Mouse (Mus musculus): ENCODE results near the gene H2-Q4. TPM values are rescaled to one million over a fixed set of nuclear protein-coding genes. Genes with fewer than 3 reads are reported as not detected.
"Not testable (repeated sequence)": the region's sequence is repeated elsewhere in the genome, so short reads cannot be mapped to it uniquely, and the experiment has no call there.

The H2-Q4 gene
- total RNA-seq (2021): 1 to 10 TPM; 2.2 to 3.1 TPM
- long read RNA-seq, experiment 1: 0 reads
- long read RNA-seq, experiment 2, partial matches to known transcripts: 0 of 1 reads
- long read RNA-seq, experiment 2, other reads (novel, unspliced or antisense): 1 of 1 reads

DNA sequence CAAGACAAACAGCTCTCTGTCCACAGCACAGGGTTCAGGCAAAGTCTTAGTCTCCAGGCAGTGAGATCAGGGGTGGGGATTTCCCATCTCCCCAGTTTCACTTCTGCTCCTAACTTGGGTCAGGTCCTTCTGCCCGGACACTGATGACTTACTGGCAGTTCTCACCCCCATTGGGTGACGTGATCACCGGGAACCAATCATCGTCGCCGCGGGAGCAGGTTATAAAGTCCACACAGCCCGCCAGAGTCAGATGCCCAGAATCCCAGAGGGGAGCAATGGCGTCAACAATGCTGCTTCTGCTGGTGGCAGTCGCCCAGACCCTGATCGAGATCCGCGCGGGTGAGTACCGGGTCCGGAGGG, at the start of gene H2-Q4:
H2-Q4 (plus strand) TSS at position 249 of the 360 bp plus-strand sequence.
- H3K27ac ChIP-seq: no peak within 1 kb of the TSS; the same call in 1 of the 2 replicates
- peak within 1 kb of the TSS; percentile 52 for H3K4me3 ChIP-seq
- intact Hi-C loops (cut with DNase I): no loop called here
- no peak for TF ChIP-seq CTCF (IDR thresholded peaks at IDR 0.05)
- DNase-seq (ENCODE audit: extremely low spot score in 1 of 2, low spot score in 2 of 2): peak; percentile 70 to 75

DNA sequence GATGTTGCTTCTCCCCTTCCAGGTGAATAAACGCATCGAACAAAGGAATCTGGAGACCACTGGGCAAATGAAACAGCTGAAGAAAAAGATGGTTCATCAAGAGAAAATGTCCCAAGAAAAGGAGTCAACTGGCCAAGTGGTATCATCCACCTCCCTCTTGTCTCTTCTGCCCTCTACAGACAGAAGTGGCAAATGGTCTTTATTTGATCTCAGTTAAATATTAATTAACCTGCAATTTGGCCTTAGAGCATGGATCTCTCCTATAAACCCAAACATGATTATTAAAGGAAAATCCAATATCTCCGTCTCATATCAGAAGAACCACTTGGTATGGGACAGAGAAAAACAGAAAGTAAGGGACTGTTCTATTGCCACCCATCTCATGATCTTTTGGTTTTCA, 49.7 kb upstream of the H2-Q4 start:
- H3K4me3 ChIP-seq; H3K27ac ChIP-seq; DNase-seq (ENCODE audit: extremely low spot score in 1 of 2, low spot score in 2 of 2); intact Hi-C loops (cut with DNase I): not testable (repeated sequence)

DNA sequence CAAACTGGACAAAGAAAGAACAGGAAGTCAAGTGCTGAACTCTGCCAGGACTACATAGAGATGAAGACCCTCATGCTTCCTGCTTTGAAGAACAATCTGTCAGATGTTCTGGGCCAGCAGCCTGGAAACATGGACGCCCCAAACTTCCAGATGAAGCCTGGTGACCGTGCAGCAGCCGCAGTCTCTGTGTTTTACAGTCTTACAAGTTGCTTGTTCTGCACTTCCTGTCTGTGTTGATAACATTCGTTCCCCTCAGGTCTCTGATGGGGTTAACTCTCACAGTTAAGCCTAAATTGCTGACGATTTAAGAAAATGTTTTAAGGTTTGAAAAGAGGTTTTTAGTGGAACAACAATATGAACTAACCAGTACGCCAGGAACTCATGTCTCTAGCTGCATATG, 47.9 kb upstream of the H2-Q4 start:
- H3K27ac ChIP-seq; DNase-seq (ENCODE audit: extremely low spot score in 1 of 2, low spot score in 2 of 2); H3K4me3 ChIP-seq; intact Hi-C loops (cut with DNase I): not testable (repeated sequence)

DNA sequence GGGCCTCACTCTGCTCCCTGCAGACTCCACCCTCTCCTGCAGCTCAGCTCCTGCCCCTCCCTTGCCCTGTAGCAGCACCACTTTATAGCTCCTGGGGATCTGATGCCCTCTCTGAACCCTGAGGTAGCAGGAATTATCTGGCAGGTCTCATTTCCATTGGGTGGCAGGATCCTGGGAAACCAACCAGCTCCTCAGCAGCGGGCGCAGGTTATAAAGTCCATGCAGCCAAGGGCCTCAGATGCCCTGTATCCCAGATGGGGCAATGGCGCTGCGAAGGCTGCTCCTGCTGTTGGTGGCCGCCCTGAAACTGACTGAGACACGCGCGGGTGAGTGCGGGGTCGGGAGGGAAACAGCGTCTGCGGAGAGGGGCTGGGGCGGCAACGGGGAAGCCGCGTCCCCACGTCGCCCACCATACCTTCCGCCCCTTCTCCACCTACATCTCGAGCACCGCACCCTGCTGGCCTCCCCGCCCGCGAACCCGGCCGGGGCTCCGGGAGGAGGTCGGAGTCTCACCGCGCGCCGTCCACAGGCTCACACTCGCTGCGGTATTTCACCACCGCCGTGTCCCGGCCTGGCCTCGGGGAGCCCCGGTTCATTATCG, 37.2 kb upstream of the H2-Q4 start, which contains the start of gene H2-Q2:
H2-Q2 (plus strand) TSS at position 172 of the 601 bp plus-strand sequence.
- intact Hi-C loops (cut with DNase I): no loop called here
- no peak for DNase-seq (ENCODE audit: extremely low spot score in 1 of 2, low spot score in 2 of 2)
- H3K27ac ChIP-seq: no peak within 1 kb of the TSS
- TF ChIP-seq CTCF (IDR thresholded peaks at IDR 0.05): no peak
- peak within 1 kb of the TSS; percentile 38 for H3K4me3 ChIP-seq

DNA sequence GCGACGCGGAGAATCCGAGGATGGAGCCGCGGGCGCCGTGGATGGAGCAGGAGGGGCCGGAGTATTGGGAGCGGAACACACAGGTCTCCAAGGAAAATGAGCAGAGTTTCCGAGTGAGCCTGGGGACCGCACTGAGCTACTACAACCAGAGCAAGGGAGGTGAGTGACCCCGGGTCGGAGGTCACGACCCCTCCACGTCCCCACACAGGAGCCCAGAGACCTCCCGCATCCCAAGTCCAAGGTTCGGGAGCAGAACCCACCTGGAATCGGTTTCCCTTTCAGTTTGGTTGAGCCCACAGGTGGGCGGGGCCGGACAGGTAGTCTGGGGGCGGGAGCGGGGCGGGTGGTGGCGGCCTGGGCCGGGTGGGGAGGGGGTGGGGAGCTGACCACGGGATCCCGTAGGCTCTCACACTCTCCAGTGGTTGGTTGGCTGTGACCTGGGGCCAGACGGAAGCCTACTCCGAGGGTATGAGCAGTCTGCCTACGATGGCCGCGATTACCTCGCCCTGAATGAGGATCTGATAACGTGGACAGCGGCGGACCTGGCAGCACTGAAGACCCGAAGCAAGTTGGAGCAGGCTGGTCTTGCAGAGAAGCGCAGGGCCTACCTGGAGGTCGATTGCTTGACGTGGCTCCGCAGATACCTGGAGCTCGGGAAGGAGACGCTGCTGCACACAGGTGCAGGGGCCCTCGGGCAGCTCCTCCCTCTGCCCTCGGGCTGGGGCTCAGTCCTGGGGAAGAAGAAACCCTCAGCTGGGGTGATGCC, 36.5 kb upstream of the H2-Q4 start:
- peak overlapping the region; percentile 38 for H3K4me3 ChIP-seq
- intact Hi-C loops (cut with DNase I): no loop called here
- no peak overlapping the region for H3K27ac ChIP-seq
- TF ChIP-seq CTCF (IDR thresholded peaks at IDR 0.05): no peak
- DNase-seq (ENCODE audit: extremely low spot score in 1 of 2, low spot score in 2 of 2): no peak

DNA sequence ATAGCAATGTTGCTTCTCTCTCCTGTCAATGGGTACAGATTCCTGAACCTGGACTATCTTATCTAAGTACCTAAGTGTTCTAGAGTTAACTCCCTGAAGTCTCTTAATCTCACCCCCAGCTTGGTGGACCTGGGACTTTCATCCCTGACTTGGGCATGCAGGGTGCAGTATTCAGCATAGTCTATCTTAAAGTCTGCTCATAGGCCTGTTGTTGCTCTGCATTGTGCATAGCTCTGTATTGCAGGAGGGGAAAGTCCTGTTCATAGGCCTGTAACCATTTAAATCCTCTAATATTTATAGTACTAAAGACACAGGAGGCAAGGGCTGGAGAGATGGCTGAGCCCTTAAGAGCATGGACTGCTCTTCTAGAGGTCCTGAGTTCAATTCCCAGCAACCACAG, 31.8 kb upstream of the H2-Q4 start:
- H3K27ac ChIP-seq; H3K4me3 ChIP-seq; DNase-seq (ENCODE audit: extremely low spot score in 1 of 2, low spot score in 2 of 2); intact Hi-C loops (cut with DNase I): not testable (repeated sequence)

DNA sequence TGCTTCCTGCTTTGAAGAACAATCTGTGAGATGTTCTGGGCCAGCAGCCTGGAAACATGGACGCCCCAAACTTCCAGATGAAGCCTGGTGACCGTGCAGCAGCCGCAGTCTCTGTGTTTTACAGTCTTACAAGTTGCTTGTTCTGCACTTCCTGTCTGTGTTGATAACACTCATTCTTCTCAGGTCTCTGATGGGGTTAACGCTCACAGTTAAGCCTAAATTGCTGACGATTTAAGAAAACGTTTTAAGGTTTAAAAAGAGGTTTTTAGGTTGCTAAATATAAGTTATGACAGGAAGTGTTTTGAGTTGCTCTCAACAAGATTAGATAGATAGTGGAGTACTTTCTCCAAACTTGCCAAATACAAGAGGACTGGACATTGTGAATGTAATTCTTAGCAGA, 26.1 kb upstream of the H2-Q4 start:
- DNase-seq (ENCODE audit: extremely low spot score in 1 of 2, low spot score in 2 of 2); H3K4me3 ChIP-seq; H3K27ac ChIP-seq; intact Hi-C loops (cut with DNase I): not testable (repeated sequence)

DNA sequence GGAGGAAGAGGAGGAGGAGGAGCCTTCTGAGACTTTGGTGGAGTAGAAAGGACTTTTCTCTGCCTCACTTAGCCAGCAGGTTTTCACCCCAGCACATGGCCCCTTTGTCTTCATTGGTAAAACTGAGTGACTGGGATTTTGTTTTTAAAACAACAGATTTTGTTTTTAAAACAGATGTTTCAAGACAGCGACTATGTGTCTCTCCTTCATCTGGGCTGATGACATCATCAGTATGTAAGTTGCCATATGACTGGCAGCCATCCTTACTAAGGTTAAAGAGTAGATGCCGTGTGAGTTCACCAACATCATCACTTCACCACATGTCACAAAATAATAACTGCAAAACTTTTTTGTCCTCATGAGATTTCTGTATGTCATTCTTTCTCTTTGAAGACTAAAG, 25.3 kb upstream of the H2-Q4 start:
- intact Hi-C loops (cut with DNase I): loop anchor here (1.0 kb wide), 1 partner anchor 42 kb away; no protein-coding TSS in a partner anchor
- H3K4me3 ChIP-seq: no peak overlapping the region
- DNase-seq (ENCODE audit: extremely low spot score in 1 of 2, low spot score in 2 of 2): no peak
- H3K27ac ChIP-seq: no peak overlapping the region
- no peak for TF ChIP-seq CTCF (IDR thresholded peaks at IDR 0.05)

DNA sequence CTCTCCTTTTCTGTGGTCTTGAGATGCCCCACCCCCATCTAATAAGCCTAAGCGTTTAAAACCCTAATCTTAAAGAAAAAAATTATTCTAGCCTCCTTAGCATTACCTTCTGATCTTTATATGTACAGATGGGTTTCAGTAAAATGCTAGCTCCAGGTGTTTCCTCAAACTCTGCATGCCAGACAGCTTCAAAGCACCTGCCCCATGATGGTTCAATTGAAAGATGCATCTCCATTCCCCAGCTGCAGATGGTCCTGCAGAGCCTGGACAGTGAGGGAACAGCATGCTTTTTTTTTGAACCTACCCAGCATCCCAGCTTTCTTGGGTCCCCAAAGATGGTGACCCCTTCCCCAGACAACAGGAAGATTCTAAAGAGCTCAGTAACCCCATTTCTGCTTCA, 22.3 kb upstream of the H2-Q4 start:
- TF ChIP-seq CTCF (IDR thresholded peaks at IDR 0.05): no peak
- H3K27ac ChIP-seq: no peak overlapping the region
- H3K4me3 ChIP-seq: no peak overlapping the region
- intact Hi-C loops (cut with DNase I): no loop called here
- no peak for DNase-seq (ENCODE audit: extremely low spot score in 1 of 2, low spot score in 2 of 2)

DNA sequence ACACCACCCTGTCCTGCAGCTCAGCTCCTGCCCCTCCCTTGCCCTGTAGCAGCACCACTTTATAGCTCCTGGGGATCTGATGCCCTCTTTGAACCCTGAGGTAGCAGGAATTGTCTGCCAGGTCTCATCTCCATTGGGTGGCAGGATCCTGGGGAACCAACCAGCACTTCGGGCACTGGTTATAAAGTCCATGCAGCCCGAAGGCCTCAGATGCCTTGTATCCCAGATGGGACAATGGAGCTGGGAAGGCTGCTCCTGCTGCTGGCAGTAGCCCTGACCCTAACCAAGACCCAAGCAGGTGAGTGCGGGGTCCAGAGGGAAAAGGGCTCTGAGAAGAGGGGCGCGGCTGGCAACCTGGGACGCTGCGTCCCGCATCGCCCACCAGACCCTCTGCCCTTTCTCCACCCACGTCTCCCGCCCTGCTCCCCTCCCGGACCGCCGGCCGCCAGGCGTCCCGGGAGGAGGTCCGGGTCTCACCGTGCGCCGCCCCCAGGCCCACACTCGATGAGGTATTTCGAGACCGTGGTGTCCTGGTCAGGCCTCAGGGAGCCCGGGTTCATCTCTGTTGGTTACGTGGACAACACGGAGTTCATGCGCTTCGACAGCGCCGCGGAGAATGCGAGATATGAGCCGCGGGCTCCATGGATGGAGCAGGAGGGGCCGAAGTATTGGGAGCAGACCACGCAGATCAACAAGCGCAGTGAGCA, 20.5 kb upstream of the H2-Q4 start:
- no peak for DNase-seq (ENCODE audit: extremely low spot score in 1 of 2, low spot score in 2 of 2)
- 0 out of 2 replicates have a peak overlapping the region, but pooled peaks have one; percentile 9 for H3K4me3 ChIP-seq
- TF ChIP-seq CTCF (IDR thresholded peaks at IDR 0.05): no peak
- no peak overlapping the region for H3K27ac ChIP-seq
- intact Hi-C loops (cut with DNase I): no loop called here

DNA sequence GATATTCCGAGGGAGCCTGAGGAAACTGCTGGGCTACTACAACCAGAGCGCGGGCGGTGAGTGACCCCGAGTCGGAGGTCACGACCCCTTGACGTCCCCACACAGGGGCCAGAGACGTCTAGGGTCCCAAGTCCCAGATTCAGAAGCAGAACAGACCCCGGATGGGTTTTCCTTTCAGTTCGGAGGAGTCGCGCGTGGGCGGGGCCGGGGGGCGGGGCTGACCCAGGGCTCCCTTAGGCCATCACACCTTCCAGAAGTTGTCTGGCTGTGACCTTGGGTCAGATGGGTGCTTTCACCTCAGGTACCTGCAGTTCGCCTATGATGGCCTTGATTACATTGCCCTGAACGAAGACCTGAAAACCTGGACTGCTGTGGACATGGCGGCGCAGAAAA, 20.0 kb upstream of the H2-Q4 start:
- Histone ChIP-seq H3K4me3 (0 out of 2 replicates have a peak overlapping the region, but pooled peaks have one; percentile 9), H3K27ac (no peak overlapping the region)
- DNase-seq (ENCODE audit: extremely low spot score in 1 of 2, low spot score in 2 of 2): no peak
- intact Hi-C loops (cut with DNase I): no loop called here
- no peak for TF ChIP-seq CTCF (IDR thresholded peaks at IDR 0.05)

Measured in left cerebral cortex, adult 2 months (tissue).